Mouse (Mus musculus): ENCODE measurements around the gene Krt2.

DNA sequence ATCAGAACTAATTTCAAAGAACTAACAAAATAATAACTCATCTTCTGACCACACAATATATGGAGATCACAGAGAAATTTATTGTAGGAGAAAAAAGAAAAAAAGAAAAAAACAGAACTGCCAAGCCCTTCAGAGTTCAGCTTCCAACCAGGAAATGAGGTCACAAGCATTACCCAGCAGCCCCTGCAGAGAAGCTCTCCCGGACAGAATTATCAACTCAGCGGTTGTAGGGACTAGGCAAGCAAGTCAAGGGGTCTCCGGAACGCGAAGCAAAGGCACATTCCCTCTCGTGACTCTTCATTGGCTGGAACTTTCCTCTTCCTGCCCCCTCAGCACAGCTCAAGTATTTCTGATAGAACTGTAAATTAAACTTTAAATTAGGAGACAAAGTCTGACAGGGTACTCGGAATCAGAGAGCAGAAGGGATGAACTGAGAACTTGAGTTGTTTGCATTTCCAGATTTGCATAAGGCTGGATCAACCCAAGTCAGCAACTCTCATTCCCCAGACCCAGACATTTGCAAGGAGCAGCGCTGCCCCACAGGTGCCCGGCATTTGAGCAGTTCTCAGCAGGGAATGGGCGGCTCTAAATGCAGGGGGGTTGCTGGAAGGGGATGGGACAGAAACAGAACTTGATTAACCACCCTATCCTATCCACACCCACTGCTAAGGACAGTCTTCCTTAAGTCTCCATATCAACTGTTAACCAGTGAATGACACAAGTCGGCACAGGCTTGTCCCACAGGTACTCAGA lies 40.9 kb upstream of the Krt2 start:
- TF ChIP-seq EP300 (IDR thresholded peaks at IDR 0.05; ENCODE audit: low read depth) (no peak), CTCF (IDR thresholded peaks at IDR 0.05; ENCODE audit: low read depth) (no peak)

Data from liver, embryonic 14.5 days (tissue).